Mouse (Mus musculus): Measurements from ENCODE around the gene Specc1. TPM values are rescaled to one million over a fixed set of nuclear protein-coding genes. Genes with fewer than 3 reads are reported as not detected.

Specc1 gene
- polyA plus RNA-seq, 1 experiment from 2014 or later: 9.7 TPM

GRCm38 (mm10) chr11:62153057-62153456, 196.5 kb downstream of the Specc1 start:
- Histone ChIP-seq H3K27me3 (replicated peaks) (no peaks in the 10 kb centered on the region), H3K4me2 (no peak overlapping the region), H3K9me3 (replicated peaks) (no peaks in the 10 kb centered on the region), H3K4me3 (replicated peaks) (no peak overlapping the region), H3K9ac (replicated peaks) (no peak overlapping the region), H3K36me3 (0 out of 2 replicates have a peak, but pooled peaks cover 4% of the 10 kb centered on the region), H3K4me1 (0 out of 2 replicates have a peak, but pooled peaks cover 4% of the 10 kb centered on the region), H3K27ac (replicated peaks) (no peak overlapping the region)
- ATAC-seq (ENCODE audit: low FRiP score): no peak
- 93% methylated on average over 4 of the region's 4 CpGs for WGBS

- H3K4me3 ChIP-seq (replicated peaks): no peak overlapping the region
- WGBS: 85% methylated on average over 7 of the region's 7 CpGs
- no peaks in the 10 kb centered on the region for H3K9me3 ChIP-seq (replicated peaks)
- H3K4me1 ChIP-seq: 0 out of 2 replicates have a peak, but pooled peaks cover 2% of the 10 kb centered on the region
- H3K36me3 ChIP-seq: no peaks in the 10 kb centered on the region
- no peak for ATAC-seq (ENCODE audit: low FRiP score)
- H3K9ac ChIP-seq (replicated peaks): no peak overlapping the region
- no peak overlapping the region for H3K27ac ChIP-seq (replicated peaks)
- no peak overlapping the region for H3K4me2 ChIP-seq
- no peaks in the 10 kb centered on the region for H3K27me3 ChIP-seq (replicated peaks)
Observed at GRCm38 (mm10) chr11:62159803-62160202, 203.2 kb downstream of the Specc1 start.

- no peak overlapping the region for H3K4me3 ChIP-seq (replicated peaks)
Observed at GRCm38 (mm10) chr11:62161450-62161849, 204.9 kb downstream of the Specc1 start.

GRCm38 (mm10) chr11:62164357-62164756, 207.8 kb downstream of the Specc1 start:
- Histone ChIP-seq H3K9ac (replicated peaks) (no peak overlapping the region), H3K4me3 (replicated peaks) (no peak overlapping the region), H3K4me1 (no peaks in the 10 kb centered on the region), H3K36me3 (no peaks in the 10 kb centered on the region), H3K27me3 (replicated peaks) (no peaks in the 10 kb centered on the region), H3K9me3 (replicated peaks) (no peaks in the 10 kb centered on the region), H3K4me2 (no peak overlapping the region), H3K27ac (replicated peaks) (no peak overlapping the region)
- 92% methylated on average over 3 of the region's 3 CpGs for WGBS
- ATAC-seq (ENCODE audit: low FRiP score): no peak

More at GRCm38 (mm10) chr11:62161450-62161849, 204.9 kb downstream of the Specc1 start:
- 92% methylated on average over 2 of the region's 2 CpGs for WGBS
- Histone ChIP-seq H3K4me2 (no peak overlapping the region), H3K4me1 (no peaks in the 10 kb centered on the region), H3K27me3 (replicated peaks) (no peaks in the 10 kb centered on the region), H3K9ac (replicated peaks) (no peak overlapping the region), H3K9me3 (replicated peaks) (no peaks in the 10 kb centered on the region), H3K36me3 (no peaks in the 10 kb centered on the region), H3K27ac (replicated peaks) (no peak overlapping the region)
- no peak for ATAC-seq (ENCODE audit: low FRiP score)

- no peaks in the 10 kb centered on the region for H3K27me3 ChIP-seq (replicated peaks)
- H3K9ac ChIP-seq (replicated peaks): no peak overlapping the region
- H3K36me3 ChIP-seq: peaks cover 8% of the 10 kb centered on the region
- no peaks in the 10 kb centered on the region for H3K9me3 ChIP-seq (replicated peaks)
- H3K27ac ChIP-seq (replicated peaks): no peak overlapping the region
- H3K4me2 ChIP-seq: no peak overlapping the region
- H3K4me3 ChIP-seq (replicated peaks): no peak overlapping the region
- H3K4me1 ChIP-seq: no peaks in the 10 kb centered on the region
- 79% methylated on average over 3 of the region's 3 CpGs for WGBS
- no peak for ATAC-seq (ENCODE audit: low FRiP score)
Observed at GRCm38 (mm10) chr11:62166503-62166902, 209.9 kb downstream of the Specc1 start.

- no peak overlapping the region for H3K27ac ChIP-seq (replicated peaks)
- H3K4me1 ChIP-seq: no peaks in the 10 kb centered on the region
- ATAC-seq (ENCODE audit: low FRiP score): no peak
- H3K4me2 ChIP-seq: no peak overlapping the region
- H3K9me3 ChIP-seq (replicated peaks): no peaks in the 10 kb centered on the region
- WGBS: 94% methylated on average over 3 of the region's 3 CpGs
- no peak overlapping the region for H3K9ac ChIP-seq (replicated peaks)
- no peak overlapping the region for H3K4me3 ChIP-seq (replicated peaks)
- H3K27me3 ChIP-seq (replicated peaks): no peaks in the 10 kb centered on the region
- peaks cover 11% of the 10 kb centered on the region for H3K36me3 ChIP-seq
Observed at GRCm38 (mm10) chr11:62168146-62168545, 211.6 kb downstream of the Specc1 start.

GRCm38 (mm10) chr11:62177395-62178113, 221.0 kb downstream of the Specc1 start:
- H3K36me3 ChIP-seq: 0 out of 2 replicates have a peak, but pooled peaks cover 3% of the 10 kb centered on the region
- H3K9ac ChIP-seq (replicated peaks): no peak overlapping the region
- no peak overlapping the region for H3K27ac ChIP-seq (replicated peaks)
- H3K4me1 ChIP-seq: no peaks in the 10 kb centered on the region
- H3K4me2 ChIP-seq: no peak overlapping the region
- WGBS: 92% methylated on average over 10 of the region's 10 CpGs
- no peaks in the 10 kb centered on the region for H3K9me3 ChIP-seq (replicated peaks)
- H3K4me3 ChIP-seq (replicated peaks): no peak overlapping the region
- ATAC-seq (ENCODE audit: low FRiP score): no peak
- H3K27me3 ChIP-seq (replicated peaks): no peaks in the 10 kb centered on the region

GRCm38 (mm10) chr11:62180791-62181190, 224.2 kb downstream of the Specc1 start:
- Histone ChIP-seq H3K27me3 (replicated peaks) (no peaks in the 10 kb centered on the region), H3K9ac (replicated peaks) (no peak overlapping the region), H3K36me3 (0 out of 2 replicates have a peak, but pooled peaks cover 3% of the 10 kb centered on the region), H3K4me3 (replicated peaks) (no peak overlapping the region), H3K4me2 (no peak overlapping the region), H3K9me3 (replicated peaks) (no peaks in the 10 kb centered on the region), H3K27ac (replicated peaks) (no peak overlapping the region), H3K4me1 (no peaks in the 10 kb centered on the region)
- no peak for ATAC-seq (ENCODE audit: low FRiP score)
- WGBS: 93% methylated on average over 6 of the region's 6 CpGs

- WGBS: 93% methylated on average over 4 of the region's 4 CpGs
- no peaks in the 10 kb centered on the region for H3K4me1 ChIP-seq
- H3K27me3 ChIP-seq (replicated peaks): no peaks in the 10 kb centered on the region
- H3K36me3 ChIP-seq: 0 out of 2 replicates have a peak, but pooled peaks cover 3% of the 10 kb centered on the region
- no peak for ATAC-seq (ENCODE audit: low FRiP score)
- no peak overlapping the region for H3K4me3 ChIP-seq (replicated peaks)
- H3K9ac ChIP-seq (replicated peaks): no peak overlapping the region
- no peak overlapping the region for H3K27ac ChIP-seq (replicated peaks)
- H3K4me2 ChIP-seq: no peak overlapping the region
- no peaks in the 10 kb centered on the region for H3K9me3 ChIP-seq (replicated peaks)
Observed at GRCm38 (mm10) chr11:62184900-62185299, 228.3 kb downstream of the Specc1 start.

- H3K4me3 ChIP-seq (replicated peaks): no peak overlapping the region
- WGBS: 92% methylated on average over 8 of the region's 8 CpGs
- no peak overlapping the region for H3K9ac ChIP-seq (replicated peaks)
- no peaks in the 10 kb centered on the region for H3K36me3 ChIP-seq
- no peak for ATAC-seq (ENCODE audit: low FRiP score)
- H3K27me3 ChIP-seq (replicated peaks): no peaks in the 10 kb centered on the region
- H3K4me1 ChIP-seq: no peaks in the 10 kb centered on the region
- no peak overlapping the region for H3K4me2 ChIP-seq
- no peaks in the 10 kb centered on the region for H3K9me3 ChIP-seq (replicated peaks)
- H3K27ac ChIP-seq (replicated peaks): no peak overlapping the region
Observed at GRCm38 (mm10) chr11:62187074-62187473, 230.5 kb downstream of the Specc1 start.

- H3K9me3 ChIP-seq (replicated peaks): no peaks in the 10 kb centered on the region
- H3K36me3 ChIP-seq: no peaks in the 10 kb centered on the region
- no peak overlapping the region for H3K4me2 ChIP-seq
- no peak overlapping the region for H3K4me3 ChIP-seq (replicated peaks)
- no peaks in the 10 kb centered on the region for H3K27me3 ChIP-seq (replicated peaks)
- H3K4me1 ChIP-seq: no peaks in the 10 kb centered on the region
- ATAC-seq (ENCODE audit: low FRiP score): no peak
- WGBS: 72% methylated on average over 3 of the region's 3 CpGs
- no peak overlapping the region for H3K27ac ChIP-seq (replicated peaks)
- no peak overlapping the region for H3K9ac ChIP-seq (replicated peaks)
Observed at GRCm38 (mm10) chr11:62192050-62192449, 235.5 kb downstream of the Specc1 start.

- WGBS: 88% methylated on average over 3 of the region's 3 CpGs
- H3K4me3 ChIP-seq (replicated peaks): no peak overlapping the region
- H3K36me3 ChIP-seq: no peaks in the 10 kb centered on the region
- no peak overlapping the region for H3K27ac ChIP-seq (replicated peaks)
- no peak overlapping the region for H3K9ac ChIP-seq (replicated peaks)
- no peaks in the 10 kb centered on the region for H3K9me3 ChIP-seq (replicated peaks)
- H3K4me1 ChIP-seq: no peaks in the 10 kb centered on the region
- no peak overlapping the region for H3K4me2 ChIP-seq
- no peak for ATAC-seq (ENCODE audit: low FRiP score)
- no peaks in the 10 kb centered on the region for H3K27me3 ChIP-seq (replicated peaks)
Observed at GRCm38 (mm10) chr11:62193116-62193515, 236.6 kb downstream of the Specc1 start.

All from neural tube, embryonic 15.5 days (tissue).